Mouse (Mus musculus) bone marrow macrophage, adult 2 months (primary cell): ENCODE data around the gene Pdhb.

Experiments used
- CTCF ChIP-seq: IDR thresholded peaks from 2 replicates; pipeline ENCODE4 v1.5.1; 2012; ENCODE audit warnings: low read depth, mild to moderate bottlenecking, low read length, moderate library complexity
- POLR2A ChIP-seq: IDR thresholded peaks from 2 replicates; pipeline ENCODE4 v1.6.1; 2012; ENCODE audit warnings: mild to moderate bottlenecking, low read depth, low read length, borderline replicate concordance

DNA sequence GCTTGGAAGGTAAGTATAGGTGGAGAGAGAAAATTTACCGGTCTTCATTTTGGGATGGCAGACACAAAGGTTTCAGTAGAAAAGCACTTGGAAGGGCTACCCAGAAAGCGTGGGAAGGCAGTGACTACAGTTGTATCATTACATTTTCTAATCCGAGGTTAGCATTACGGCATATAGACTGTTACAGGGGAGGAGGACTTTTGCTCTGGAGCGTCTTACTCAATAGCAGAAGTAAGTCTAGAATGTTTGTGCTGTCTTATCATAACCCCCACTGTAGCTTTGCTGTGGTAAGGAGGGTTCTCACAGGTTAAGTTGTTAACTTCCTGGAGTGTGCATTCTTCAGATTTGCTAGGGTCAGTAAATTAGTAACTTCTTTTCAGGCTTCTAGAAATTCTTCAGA is 43.3 kb upstream of the Pdhb start:
- TF ChIP-seq POLR2A: no peak
- TF ChIP-seq CTCF: no peak
